Mouse (Mus musculus): ENCODE measurements at regions not wholly inside any gene's neighbourhood (a gene's known extent, or its start where the extent isn't known, plus 50 kb on each side); places are given as distances from the start of the nearest gene placed in this dataset.

DNA sequence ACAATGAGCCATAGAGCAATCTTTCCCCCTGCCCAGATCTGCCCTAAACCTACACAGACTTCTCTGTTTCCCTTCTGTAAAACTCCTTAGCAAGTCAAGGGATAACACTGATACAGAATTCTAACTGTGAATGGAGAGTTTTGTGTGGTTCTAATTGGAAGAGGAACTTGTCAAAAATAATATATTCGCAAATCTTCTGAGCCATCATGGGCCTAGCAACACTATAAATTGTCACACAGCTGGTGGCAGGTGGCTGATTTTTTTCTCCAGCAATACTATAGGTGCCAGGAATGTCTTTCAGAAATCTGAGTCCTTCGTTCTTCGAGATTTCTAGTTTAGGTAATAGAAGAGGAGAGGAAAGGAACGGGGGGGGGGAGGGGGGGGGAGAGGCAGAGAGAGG, 460.5 kb upstream of the Cntn3 start:
- TF ChIP-seq CTCF (IDR thresholded peaks at IDR 0.05) (no peak), EP300 (IDR thresholded peaks at IDR 0.05) (no peak)

Measured in lung, postnatal 0 days (tissue).